Mouse (Mus musculus): ENCODE measurements around the gene Izumo1r. TPM values are rescaled to one million over a fixed set of nuclear protein-coding genes. Genes with fewer than 3 reads are reported as not detected.

Gene Izumo1r
- total RNA-seq, 2 experiments from 2014 or later, result 1.0 TPM; not detected in 1

- peak in 1 of 2 experiments; percentile 34 for DNase-seq
Observed at GRCm38 (mm10) chr9:14866957-14867356, 36.8 kb downstream of the Izumo1r start.

DNA sequence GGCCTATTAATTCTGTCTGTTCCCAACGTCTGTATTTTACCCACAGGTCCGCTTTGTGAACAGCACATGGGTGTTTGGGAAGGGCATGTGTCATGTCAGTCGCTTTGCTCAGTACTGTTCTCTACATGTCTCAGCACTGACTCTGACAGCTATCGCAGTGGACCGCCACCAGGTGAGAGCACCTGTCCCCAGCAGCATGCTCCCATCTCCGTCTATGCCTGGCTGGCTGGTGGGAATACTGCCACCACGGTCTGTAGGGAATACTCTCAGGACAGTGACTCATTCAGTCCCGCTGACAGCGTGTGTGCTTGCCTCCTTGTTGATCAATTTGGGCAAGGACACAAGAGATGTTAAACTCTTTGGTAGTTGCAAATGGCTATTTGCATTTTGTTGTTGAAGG is 39.0 kb downstream of the Izumo1r start:
- DNase-seq, result no peak

DNA sequence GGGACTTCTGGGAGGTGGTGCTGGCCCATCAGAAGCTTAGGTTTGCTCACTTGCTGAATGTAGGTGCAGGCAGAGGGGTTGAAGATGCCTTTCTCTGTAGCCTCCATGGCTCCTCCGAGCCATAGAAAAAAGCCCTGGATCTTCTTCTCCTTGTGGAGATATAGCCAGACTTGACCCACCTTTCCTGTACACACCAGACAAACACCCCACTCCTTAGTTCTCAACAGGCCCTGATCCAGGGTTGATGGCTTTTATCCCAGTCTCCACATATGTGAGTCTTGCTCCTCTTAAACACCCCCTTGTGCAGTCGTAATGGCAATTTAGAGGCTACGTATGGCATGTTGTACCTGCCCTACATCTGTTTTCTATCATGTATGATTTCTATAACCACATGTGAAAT is 40.6 kb downstream of the Izumo1r start:
- DNase-seq, result no peak

GRCm38 (mm10) chr9:14859868-14860639 is 43.7 kb downstream of the Izumo1r start, which contains the start of gene Gpr83:
TSS of gene Gpr83 (plus strand) at chr9:14860210.
- no peak for DNase-seq

GRCm38 (mm10) chr9:14858782-14859181 is 45.0 kb downstream of the Izumo1r start:
- DNase-seq, result no peak

- DNase-seq, result no peak
Observed at GRCm38 (mm10) chr9:14858170-14858706, 45.5 kb downstream of the Izumo1r start.

- no peak for DNase-seq
Observed at GRCm38 (mm10) chr9:14856922-14857654, 46.7 kb downstream of the Izumo1r start.

DNA sequence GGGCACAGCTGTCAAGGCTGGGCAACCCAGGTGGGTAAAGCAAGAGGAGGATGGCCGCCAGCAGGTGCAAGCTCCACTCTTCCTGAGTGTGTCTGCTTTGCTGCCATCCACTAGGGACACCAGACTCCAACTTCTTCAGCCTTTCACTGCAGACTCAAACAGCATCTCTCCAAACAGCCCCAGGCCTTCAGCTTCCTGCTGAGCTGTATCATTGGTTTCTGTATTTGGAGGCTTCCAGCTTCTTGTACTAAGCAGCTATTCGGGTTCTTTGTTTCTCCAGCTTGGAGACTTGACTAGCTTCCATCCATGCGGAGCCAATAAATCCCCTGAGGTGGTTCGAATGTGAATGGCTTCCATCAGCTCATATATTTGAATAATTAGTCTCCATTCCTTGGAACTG is 49.2 kb downstream of the Izumo1r start:
- DNase-seq, result no peak

- no peak for DNase-seq
Observed at GRCm38 (mm10) chr9:14848267-14848935, 55.3 kb downstream of the Izumo1r start.

DNA sequence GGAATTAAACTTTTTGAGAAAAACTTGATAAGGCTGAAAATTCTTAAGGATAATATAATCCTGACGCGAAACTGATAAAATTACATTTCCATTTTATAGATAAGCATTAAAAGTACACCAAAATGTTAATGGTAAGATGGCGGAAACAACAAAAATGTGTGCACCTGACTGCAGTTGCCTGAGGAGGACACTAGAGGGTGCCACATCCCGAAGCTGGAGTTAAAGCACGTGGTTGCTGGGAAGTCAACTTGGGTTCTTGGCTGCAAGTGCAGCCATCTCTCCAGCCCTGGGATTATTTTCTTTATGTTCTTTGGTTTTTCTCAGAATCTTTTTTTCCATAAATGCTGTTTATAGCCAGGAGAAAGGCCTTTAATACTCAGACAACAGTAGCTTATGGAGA is 57.3 kb downstream of the Izumo1r start:
- DNase-seq, result no peak

- no peak for DNase-seq
Observed at GRCm38 (mm10) chr9:14843901-14844300, 59.8 kb downstream of the Izumo1r start.

- DNase-seq, result no peak
Observed at GRCm38 (mm10) chr9:14843311-14843857, 60.4 kb downstream of the Izumo1r start.

GRCm38 (mm10) chr9:14841878-14842761 is 61.6 kb downstream of the Izumo1r start:
- peak; percentile 28 to 44 for DNase-seq

- DNase-seq, result no peak
Observed at GRCm38 (mm10) chr9:14839970-14840369, 63.8 kb downstream of the Izumo1r start.

GRCm38 (mm10) chr9:14839527-14839926 is 64.2 kb downstream of the Izumo1r start:
- peak in 1 of 2 experiments; percentile 8 for DNase-seq

Other genes starting within 250 kb of the Izumo1r start
- not detected for gene Piwil4, start 163.2 kb downstream of the Izumo1r start, total RNA-seq (2021)
- under 1 TPM; 0.67 to 0.72 TPM for gene Fut4, start 151.6 kb downstream of the Izumo1r start, total RNA-seq (2021)
- gene 1700012B09Rik, start 132.9 kb downstream of the Izumo1r start, total RNA-seq (2021), result not detected
- 10 to 100 TPM; 11.2 to 12.1 TPM for gene Mre11a, start 119.3 kb downstream of the Izumo1r start, total RNA-seq (2021)
- gene Ankrd49, start 119.1 kb downstream of the Izumo1r start, total RNA-seq (2021), result 1 to 10 TPM; 6.7 to 7.2 TPM
- gene Gpr83, start 43.7 kb downstream of the Izumo1r start, total RNA-seq (2021), result not detected
- 10 to 100 TPM in 1 of 2 experiments, 1 to 10 TPM in 1; 5.4 to 10.1 TPM for gene Panx1, start 141.5 kb upstream of the Izumo1r start, total RNA-seq (2021)
- gene Hephl1, start 208.2 kb upstream of the Izumo1r start, total RNA-seq (2021), result under 1 TPM; 0.20 to 0.28 TPM